Mouse (Mus musculus) brown adipose tissue, adult 24 weeks (tissue): Measurements from ENCODE around the gene Wsb2. TPM values are rescaled to one million over a fixed set of nuclear protein-coding genes. Genes with fewer than 3 reads are reported as not detected.
"Not testable (repeated sequence)": the region's sequence is repeated elsewhere in the genome, so short reads cannot be mapped to it uniquely, and the experiment has no call there.

Experiments
- H3K27ac ChIP-seq: fragments of 200-500 bp; replicated peaks from 2 replicates; pipeline ENCODE4 v1.5.1; 2012; ENCODE audit warnings: low read depth, mild to moderate bottlenecking, low read length
- H3K4me1 ChIP-seq: fragments of 200-500 bp; 2 replicates; pipeline ENCODE4 v1.6.1; 2012; ENCODE audit warnings: low read length, mixed read lengths; ENCODE audit not compliant: control insufficient read depth, insufficient read depth, insufficient read length
- H3K4me3 ChIP-seq: fragments of 200-500 bp; 2 replicates; pipeline ENCODE4 v1.5.1; 2012; ENCODE audit warnings: low read depth, mild to moderate bottlenecking, low read length, moderate library complexity; ENCODE audit not compliant: insufficient read depth
- polyA plus RNA-seq: library from polyadenylated mRNA; stranded (reverse); fragments of >200 nt; gene quantifications from 2 replicates; pipeline ENCODE4 v1.2.4, GENCODE M21; 2012; ENCODE audit not compliant: missing spikeins, insufficient read depth, insufficient read length

The Wsb2 gene
- polyA plus RNA-seq, 1 experiment: 26.5 TPM

GRCm38 (mm10) chr5:117395834-117396233, 38.7 kb downstream of the Wsb2 start:
- Histone ChIP-seq H3K27ac (no peak overlapping the region), H3K4me3 (no peak overlapping the region), H3K4me1 (no peaks in the 10 kb centered on the region)

GRCm38 (mm10) chr5:117396596-117397014, 39.5 kb downstream of the Wsb2 start:
- Histone ChIP-seq H3K27ac (no peak overlapping the region), H3K4me1 (no peaks in the 10 kb centered on the region), H3K4me3 (no peak overlapping the region)

DNA sequence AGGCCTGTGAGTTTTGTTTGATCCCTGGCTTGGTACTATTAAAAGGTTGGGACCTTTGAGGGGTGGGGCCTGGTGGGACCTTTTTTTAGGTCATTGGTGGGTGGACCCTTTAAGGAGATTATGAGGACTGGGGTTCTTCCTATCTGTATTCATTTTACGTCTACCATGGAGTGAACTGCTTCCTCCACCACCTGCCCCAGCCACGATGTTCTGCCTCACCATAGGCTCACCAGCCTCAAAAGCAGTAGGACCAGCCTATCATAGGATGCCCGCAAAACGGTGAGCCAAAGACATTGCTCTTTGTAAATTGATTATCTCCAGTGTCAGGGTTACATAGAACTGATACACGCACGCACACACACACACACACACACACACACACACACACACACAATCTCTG, 40.3 kb downstream of the Wsb2 start:
- Histone ChIP-seq H3K4me1 (no peaks in the 10 kb centered on the region), H3K27ac (no peak overlapping the region)

GRCm38 (mm10) chr5:117398007-117398550, 41.0 kb downstream of the Wsb2 start:
- no peak overlapping the region for H3K27ac ChIP-seq
- no peak overlapping the region for H3K4me3 ChIP-seq
- no peaks in the 10 kb centered on the region for H3K4me1 ChIP-seq

More for the DNA sequence above, 40.3 kb downstream of the Wsb2 start:
- H3K4me3 ChIP-seq: no peak overlapping the region

DNA sequence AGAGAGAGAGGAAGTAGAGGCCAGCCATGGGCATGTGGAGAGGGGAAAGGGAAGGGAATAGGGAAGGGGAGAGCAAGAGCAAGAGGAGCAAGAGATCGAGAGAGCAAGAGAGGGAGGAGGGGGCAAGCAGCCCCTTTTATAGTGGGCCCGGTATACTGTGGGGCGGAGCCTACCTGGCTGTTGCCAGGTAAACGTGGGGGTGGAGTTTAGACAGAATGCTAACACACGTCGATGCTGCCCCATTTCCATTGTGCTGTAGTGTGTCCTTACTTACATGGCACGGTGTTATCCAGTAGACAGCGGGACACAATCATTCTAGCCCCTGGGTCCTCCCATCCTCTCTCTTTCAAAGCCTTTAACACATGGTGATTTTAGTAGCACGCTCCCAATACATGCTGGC, 42.2 kb downstream of the Wsb2 start:
- Histone ChIP-seq H3K4me1 (no peaks in the 10 kb centered on the region), H3K4me3 (no peak overlapping the region), H3K27ac (no peak overlapping the region)

DNA sequence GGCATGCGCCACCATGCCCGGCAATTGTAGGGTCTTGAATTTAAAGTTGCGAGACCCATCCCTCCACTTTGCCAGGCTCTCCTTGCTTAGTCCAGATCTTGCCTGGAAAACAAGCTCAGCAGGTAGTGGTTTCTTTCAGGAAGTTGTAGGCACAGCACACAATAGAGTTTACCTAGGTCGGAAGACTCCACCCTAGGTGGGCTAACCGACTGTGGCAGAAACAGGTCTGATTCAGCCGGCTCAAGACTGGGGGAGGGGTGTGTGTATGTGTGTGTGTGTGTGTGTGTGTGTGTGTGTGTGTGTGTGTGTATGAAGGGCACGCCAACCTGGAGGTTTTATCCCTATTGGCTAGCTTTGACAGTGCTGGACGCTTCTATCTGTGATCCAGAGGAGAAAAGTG, 46.5 kb downstream of the Wsb2 start:
- no peak overlapping the region for H3K27ac ChIP-seq
- H3K4me1 ChIP-seq: no peaks in the 10 kb centered on the region
- no peak overlapping the region for H3K4me3 ChIP-seq

- not testable (repeated sequence) for H3K4me3 ChIP-seq, H3K27ac ChIP-seq, H3K4me1 ChIP-seq
These were observed 47.6 kb downstream of the Wsb2 start for GRCm38 (mm10) chr5:117404671-117405070.

- H3K27ac ChIP-seq: no peak overlapping the region
- no peaks in the 10 kb centered on the region for H3K4me1 ChIP-seq
- no peak overlapping the region for H3K4me3 ChIP-seq
These were observed 51.1 kb downstream of the Wsb2 start for GRCm38 (mm10) chr5:117408216-117408615.

DNA sequence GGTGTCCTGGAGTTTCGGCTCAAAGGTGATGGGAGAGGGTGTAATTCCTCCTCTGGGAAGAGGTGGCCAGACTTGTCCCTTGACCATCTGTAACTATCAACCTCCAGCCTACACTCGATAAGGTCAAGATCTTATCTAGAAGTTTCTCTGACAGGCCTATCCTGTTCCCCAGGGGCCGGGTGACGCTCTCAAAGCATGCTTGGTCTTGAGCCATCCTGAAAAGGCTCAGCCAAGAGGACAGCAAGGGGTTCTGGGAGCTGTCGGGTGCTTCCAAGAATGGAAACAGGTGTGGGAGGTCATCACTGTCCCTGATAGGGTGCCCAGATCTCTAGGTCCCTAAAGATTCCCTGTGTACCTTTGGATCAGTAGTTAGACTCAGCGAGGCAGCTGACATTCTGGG, 52.3 kb downstream of the Wsb2 start:
- no peak overlapping the region for H3K27ac ChIP-seq

DNA sequence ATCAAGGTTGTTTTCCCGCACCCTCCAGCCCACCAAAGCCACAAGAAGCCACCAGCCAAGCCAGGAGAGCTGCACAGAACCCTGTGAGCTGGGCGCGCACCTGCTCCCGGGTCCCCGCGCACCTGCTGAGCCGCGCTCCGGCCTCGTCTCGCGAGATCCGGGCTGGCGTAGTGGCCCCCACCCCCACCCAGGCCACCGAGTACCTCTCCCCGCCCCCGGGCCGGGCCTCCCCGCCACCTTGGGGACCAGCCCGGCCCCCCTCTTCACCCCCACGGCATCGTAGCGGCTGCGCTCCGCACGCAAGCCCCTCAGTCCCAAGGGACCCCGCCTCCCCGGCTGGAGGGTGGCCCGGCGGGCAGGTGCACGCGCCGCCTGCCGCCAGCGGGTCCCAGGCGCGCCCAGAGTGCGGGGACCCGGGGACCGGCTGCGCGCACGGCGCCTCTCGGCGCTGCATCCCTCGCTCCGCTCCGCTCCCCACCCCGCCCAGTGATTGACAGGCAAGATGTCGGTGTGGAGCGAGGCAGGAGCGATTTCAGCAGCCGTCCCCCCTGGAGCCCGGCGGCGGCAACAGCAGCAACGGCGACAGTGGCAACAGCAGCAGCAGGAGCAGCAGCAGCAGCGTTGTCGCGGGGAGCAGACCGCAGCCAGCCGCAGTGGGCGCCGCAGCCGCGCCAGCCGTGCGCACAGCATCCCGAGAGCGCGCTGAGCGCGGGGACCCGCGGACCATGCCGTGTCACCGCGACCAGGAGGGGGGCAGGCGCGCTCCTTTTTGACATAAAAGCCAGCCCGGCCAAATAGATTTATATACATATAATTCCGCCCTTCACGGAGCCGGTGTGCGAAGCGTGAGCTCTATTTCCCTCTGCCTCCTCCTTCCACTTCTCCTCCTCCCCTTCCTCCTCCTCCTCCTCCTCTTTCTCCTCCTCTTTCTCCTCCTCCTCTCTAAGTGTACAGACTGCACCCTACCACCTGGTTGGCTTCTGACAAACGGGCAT, 56.7 kb downstream of the Wsb2 start, which contains the start of gene Ksr2:
Gene Ksr2 (plus strand): TSS at position 494 of the 995 bp plus-strand sequence.
- no peak within 1 kb of the TSS for H3K27ac ChIP-seq
- H3K4me3 ChIP-seq: peak within 1 kb of the TSS; percentile 50
- no peaks in the 10 kb centered on the region for H3K4me1 ChIP-seq

More for the DNA sequence above, 52.3 kb downstream of the Wsb2 start:
- H3K4me1 ChIP-seq: no peaks in the 10 kb centered on the region
- H3K4me3 ChIP-seq: no peak overlapping the region

DNA sequence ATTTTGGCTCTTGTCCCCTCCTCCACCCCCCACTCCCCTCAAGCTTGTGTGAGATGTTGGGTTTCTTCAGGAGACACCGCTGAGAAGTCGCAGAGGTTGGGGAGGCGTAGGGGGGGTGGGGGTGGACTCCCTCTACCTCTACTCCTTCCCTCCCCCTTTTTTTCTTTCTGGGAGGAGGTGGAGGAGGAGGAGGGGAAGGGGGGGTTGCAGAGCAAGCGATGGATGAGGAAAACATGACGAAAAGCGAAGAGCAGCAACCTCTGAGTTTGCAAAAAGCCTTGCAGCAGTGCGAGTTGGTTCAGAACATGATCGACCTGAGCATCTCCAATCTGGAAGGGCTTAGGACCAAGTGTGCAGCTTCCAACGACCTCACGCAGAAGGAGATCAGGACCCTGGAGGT, 57.5 kb downstream of the Wsb2 start:
- Histone ChIP-seq H3K27ac (no peak overlapping the region), H3K4me1 (no peaks in the 10 kb centered on the region), H3K4me3 (no peak overlapping the region)

GRCm38 (mm10) chr5:117415011-117415912, 58.2 kb downstream of the Wsb2 start:
- H3K27ac ChIP-seq: no peak overlapping the region
- H3K4me3 ChIP-seq: no peak overlapping the region
- no peaks in the 10 kb centered on the region for H3K4me1 ChIP-seq

DNA sequence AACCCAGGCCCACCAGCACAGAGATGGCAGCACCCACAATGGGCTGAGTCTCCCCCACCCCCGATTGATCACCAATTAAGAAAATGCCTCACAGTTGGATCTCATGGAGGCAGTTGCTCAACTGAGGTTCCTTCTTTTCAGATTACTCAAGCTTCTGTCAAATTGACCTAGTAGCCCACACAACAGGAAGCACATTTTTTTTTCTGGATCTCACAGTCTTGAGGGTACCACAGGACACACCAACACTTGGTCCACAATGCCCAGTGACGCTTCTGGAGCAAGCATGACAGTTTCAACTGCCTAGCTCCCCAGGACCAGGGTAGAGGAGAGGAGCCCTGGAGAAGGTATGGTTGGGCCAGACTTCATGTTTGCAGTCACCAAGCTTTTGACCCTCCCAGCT, 60.3 kb downstream of the Wsb2 start:
- no peaks in the 10 kb centered on the region for H3K4me1 ChIP-seq
- no peak overlapping the region for H3K27ac ChIP-seq
- H3K4me3 ChIP-seq: no peak overlapping the region
